Mouse (Mus musculus) cerebellum, postnatal 36 days (tissue): ENCODE data around the gene Rasd2.

Source experiments
- DNase-seq, 2 experiments: peaks; one replicate each; pipeline ENCODE4 v3.0.0; 2021 to 2022; ENCODE audit warnings: mixed read lengths in 2 of 2

The Rasd2 gene

GRCm38 (mm10) chr8:75222665-75223064 lies 8.9 kb downstream of the Rasd2 start:
- DNase-seq = no peak

GRCm38 (mm10) chr8:75226773-75227172 lies 13.0 kb downstream of the Rasd2 start:
- no peak for DNase-seq

GRCm38 (mm10) chr8:75233915-75234554 lies 20.3 kb downstream of the Rasd2 start:
- peak in 1 of 2 experiments; percentile 46 for DNase-seq

GRCm38 (mm10) chr8:75247331-75247730 lies 33.6 kb downstream of the Rasd2 start:
- no peak for DNase-seq

- no peak for DNase-seq
These were observed 35.4 kb downstream of the Rasd2 start for GRCm38 (mm10) chr8:75249186-75249585.

- no peak for DNase-seq
These were observed 40.3 kb downstream of the Rasd2 start for GRCm38 (mm10) chr8:75254027-75254426.

GRCm38 (mm10) chr8:75255635-75256034 lies 41.9 kb downstream of the Rasd2 start:
- DNase-seq = no peak

- peak in 1 of 2 experiments; percentile 21 for DNase-seq
These were observed 58.4 kb downstream of the Rasd2 start for GRCm38 (mm10) chr8:75272166-75272565.
